Mouse (Mus musculus): ENCODE results near the gene Hormad2. TPM values are rescaled to one million over a fixed set of nuclear protein-coding genes. Genes with fewer than 3 reads are reported as not detected.

Hormad2 gene
- total RNA-seq, 2 experiments from 2014 or later, result not detected

DNA sequence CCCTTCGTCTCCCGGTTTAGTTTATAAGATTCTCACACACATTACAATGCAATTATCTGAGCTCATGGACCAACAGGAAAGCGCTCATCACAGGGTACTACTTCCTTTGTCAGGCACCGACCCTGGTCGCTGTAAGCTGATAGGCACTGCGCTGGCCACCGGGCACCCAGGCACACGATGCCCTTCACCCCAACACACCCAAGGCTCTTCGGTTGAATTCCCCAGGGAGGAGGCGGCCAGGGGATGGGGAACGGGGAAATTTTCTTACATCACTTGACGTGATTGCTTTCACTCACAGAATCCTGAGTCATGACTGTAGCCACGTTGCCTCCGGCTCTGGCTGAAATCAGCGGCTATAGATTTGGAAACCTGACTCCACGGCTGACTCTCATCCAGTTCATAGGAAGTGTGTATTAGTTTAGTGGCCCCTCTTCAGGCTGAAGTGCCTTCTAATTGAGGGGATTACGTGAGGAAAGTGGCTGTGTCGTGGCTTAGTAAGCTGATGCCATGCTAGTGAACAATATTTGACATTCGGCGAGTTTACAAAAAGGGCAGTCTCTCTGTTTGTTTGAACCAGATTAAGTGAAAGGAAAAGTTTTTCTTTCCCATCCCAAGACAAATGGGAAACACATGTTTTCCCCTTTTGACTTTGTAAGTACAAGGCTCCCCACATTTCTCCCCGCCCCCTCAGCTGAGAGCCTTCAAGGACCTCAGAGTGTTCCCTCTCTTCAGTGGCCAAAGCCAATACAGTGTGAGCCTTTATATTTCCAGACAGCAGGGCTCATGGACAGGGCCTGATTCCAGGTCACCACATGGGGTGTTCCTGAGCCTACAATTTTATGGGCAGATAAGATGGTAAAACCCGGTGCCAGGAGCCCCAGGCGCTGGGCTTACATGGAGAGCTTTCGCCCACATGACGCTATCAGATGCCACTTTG, 132.1 kb downstream of the Hormad2 start:
- intact Hi-C loops (cut with DNase I), result no loop called here
- no peak for DNase-seq (ENCODE audit: low spot score in 2 of 2)

DNA sequence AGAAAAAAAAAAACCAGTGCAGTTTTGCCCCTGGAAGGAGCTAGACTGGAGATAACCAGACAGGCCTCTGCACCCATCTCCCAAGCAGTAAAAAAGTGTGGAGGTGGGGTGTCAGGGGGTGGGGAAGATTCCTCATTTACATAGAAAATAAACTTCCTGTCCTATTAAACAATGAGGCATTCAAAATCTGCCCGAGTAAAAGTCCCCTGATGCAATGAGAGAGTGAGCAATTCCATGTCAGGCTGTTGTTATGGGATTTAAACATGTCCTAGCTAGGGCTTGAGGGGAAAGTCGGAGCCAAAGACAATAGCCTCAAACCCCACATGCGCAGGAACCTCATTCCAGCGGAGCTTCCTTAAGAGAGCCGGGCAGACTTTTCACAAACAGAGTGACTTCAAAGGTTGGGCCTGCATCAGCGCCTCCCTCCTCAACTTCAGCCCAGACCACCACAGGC, 132.8 kb downstream of the Hormad2 start:
- DNase-seq (ENCODE audit: low spot score in 2 of 2), result no peak

GRCm38 (mm10) chr11:4306086-4306485, 134.8 kb downstream of the Hormad2 start:
- intact Hi-C loops (cut with DNase I), result no loop called here
- no peak for DNase-seq (ENCODE audit: low spot score in 2 of 2)

More for the DNA sequence above, 132.8 kb downstream of the Hormad2 start:
- intact Hi-C loops (cut with DNase I), result no loop called here

DNA sequence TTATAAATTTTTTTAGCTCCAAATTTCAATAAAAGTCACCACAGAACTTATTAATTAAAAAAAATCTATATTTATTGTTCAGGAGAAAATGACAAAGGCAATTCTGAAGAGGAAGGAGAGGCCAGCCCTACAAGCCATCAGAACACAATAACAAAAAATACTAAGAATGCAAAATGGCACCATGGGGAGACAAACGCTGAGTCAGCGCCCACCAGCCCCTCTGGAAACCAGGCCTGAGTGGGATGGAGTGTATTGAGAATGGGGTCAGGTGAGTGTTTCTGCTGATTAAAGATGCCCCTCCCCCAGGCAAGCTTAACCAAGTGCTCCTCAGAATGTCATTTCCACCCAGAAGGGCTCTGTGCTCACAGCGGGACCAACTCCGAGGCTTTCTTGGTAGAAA, 135.8 kb downstream of the Hormad2 start:
- DNase-seq (ENCODE audit: low spot score in 2 of 2), result no peak
- intact Hi-C loops (cut with DNase I), result no loop called here

GRCm38 (mm10) chr11:4304203-4304602, 136.7 kb downstream of the Hormad2 start:
- no peak for DNase-seq (ENCODE audit: low spot score in 2 of 2)
- intact Hi-C loops (cut with DNase I), result no loop called here

- no peak for DNase-seq (ENCODE audit: low spot score in 2 of 2)
- intact Hi-C loops (cut with DNase I), result no loop called here
These were observed 137.9 kb downstream of the Hormad2 start for GRCm38 (mm10) chr11:4303033-4303432.

- DNase-seq (ENCODE audit: low spot score in 2 of 2), result no peak
- intact Hi-C loops (cut with DNase I), result no loop called here
These were observed 138.5 kb downstream of the Hormad2 start for GRCm38 (mm10) chr11:4302363-4302913.

DNA sequence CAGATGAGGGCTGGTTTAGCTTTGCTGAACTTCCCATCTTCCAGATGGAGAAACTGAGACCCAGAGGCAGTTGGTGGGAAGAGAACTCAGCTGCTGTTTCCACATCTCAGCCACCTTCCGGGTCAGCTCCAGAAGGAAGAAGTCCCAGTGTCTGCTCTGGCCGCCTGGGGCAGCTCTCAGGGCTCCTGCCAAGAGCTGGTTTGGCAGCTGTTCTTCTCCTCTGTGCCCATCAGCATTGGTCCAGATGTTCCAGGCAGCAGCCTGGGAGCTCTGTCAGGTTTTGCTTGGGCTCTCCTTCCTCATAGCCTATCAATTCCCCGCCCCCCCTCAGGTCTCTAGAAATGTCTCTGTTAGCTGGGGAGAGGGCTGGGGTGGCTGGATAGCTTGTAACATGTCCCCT, 140.2 kb downstream of the Hormad2 start:
- intact Hi-C loops (cut with DNase I), result no loop called here
- DNase-seq (ENCODE audit: low spot score in 2 of 2), result no peak

- intact Hi-C loops (cut with DNase I), result no loop called here
- DNase-seq (ENCODE audit: low spot score in 2 of 2), result no peak
These were observed 141.0 kb downstream of the Hormad2 start for GRCm38 (mm10) chr11:4299735-4300474.

- intact Hi-C loops (cut with DNase I), result no loop called here
- DNase-seq (ENCODE audit: low spot score in 2 of 2), result no peak
These were observed 141.7 kb downstream of the Hormad2 start for GRCm38 (mm10) chr11:4299191-4299590.

GRCm38 (mm10) chr11:4298615-4299014, 142.3 kb downstream of the Hormad2 start:
- intact Hi-C loops (cut with DNase I), result no loop called here

DNA sequence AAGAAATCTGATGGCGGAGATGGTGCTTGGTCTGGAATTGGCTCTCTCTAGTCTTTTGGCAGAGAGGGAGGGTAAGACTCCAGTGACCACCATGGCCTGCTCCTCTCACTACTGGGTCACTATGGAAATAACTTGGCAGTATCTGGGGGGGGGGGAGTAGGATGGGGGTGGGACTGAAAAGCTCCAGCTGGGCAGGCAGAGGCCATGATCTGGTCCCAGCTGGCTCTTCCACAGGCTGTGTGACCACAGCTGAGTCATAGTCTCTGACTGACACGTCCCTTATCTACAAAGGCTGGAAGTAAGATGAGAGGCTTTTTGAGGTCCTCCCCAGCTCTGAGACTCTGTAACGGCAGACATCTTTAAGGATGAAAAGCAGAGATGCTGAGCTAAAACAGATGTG, 143.2 kb downstream of the Hormad2 start:
- intact Hi-C loops (cut with DNase I), result no loop called here
- DNase-seq (ENCODE audit: low spot score in 2 of 2), result no peak

More at GRCm38 (mm10) chr11:4298615-4299014, 142.3 kb downstream of the Hormad2 start:
- DNase-seq (ENCODE audit: low spot score in 2 of 2), result no peak

DNA sequence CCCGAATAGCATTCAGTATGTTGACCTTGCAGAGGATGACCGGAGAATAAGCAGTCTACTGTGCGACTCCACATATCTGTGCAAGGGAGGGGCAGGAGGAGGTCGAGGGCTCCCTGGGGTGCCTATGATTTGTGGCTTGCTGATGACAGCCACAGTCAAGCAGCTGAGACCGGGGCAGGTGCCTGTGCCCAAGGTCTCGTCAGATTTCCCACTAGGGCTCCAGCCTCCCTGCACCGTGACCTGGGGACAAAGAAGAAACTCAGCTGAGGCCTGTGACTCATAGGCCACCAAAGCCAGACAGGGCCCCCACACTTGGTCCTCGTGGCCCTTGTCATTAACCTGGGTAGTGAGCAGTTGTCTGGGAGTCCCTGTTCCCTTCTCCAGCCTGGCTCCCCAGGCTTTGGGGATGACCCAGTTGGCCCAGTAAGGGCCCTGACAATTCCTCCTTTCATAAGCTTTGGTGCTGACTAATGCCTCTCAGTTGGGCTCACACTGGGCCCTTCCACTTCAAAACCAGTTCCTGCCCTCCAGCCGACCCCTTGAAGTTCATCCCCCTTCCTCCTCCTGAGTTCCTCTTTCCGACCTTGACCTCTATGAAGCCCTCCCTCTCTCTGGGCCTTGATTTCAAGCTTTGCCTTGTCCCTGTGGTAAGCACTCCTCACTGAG, 144.2 kb downstream of the Hormad2 start:
- peak in 1 of 2 experiments; percentile 10 for DNase-seq (ENCODE audit: low spot score in 2 of 2)
- intact Hi-C loops (cut with DNase I), result no loop called here

Other genes starting within 250 kb of the Hormad2 start
- 1 to 10 TPM; 3.9 to 6.1 TPM for gene Castor1, start 222.9 kb downstream of the Hormad2 start, total RNA-seq (2021)
- gene Osm, start 204.7 kb downstream of the Hormad2 start, total RNA-seq (2021), result under 1 TPM in 1 of 2 experiments, not detected in 1; 0.16 TPM
- gene Lif, start 183.5 kb downstream of the Hormad2 start, total RNA-seq (2021), result under 1 TPM; 0.23 to 0.25 TPM
- gene Mtmr3, start 153.8 kb upstream of the Hormad2 start, total RNA-seq (2021), result 10 to 100 TPM; 66.0 to 68.7 TPM
- not detected for gene Gm11032, start 179.0 kb upstream of the Hormad2 start, total RNA-seq (2021)
- 10 to 100 TPM; 18.8 to 18.9 TPM for gene Ascc2, start 196.6 kb upstream of the Hormad2 start, total RNA-seq (2021)

Measured in left cerebral cortex, postnatal 25 days (tissue).